Mouse (Mus musculus) retina, embryonic 14.5 days (tissue): ENCODE results near the gene Por.

ENCODE experiments used
- DNase-seq: peaks from one replicate; pipeline ENCODE4 v3.0.0-alpha.2; 2015; ENCODE audit warnings: low spot score

Gene Por

DNA sequence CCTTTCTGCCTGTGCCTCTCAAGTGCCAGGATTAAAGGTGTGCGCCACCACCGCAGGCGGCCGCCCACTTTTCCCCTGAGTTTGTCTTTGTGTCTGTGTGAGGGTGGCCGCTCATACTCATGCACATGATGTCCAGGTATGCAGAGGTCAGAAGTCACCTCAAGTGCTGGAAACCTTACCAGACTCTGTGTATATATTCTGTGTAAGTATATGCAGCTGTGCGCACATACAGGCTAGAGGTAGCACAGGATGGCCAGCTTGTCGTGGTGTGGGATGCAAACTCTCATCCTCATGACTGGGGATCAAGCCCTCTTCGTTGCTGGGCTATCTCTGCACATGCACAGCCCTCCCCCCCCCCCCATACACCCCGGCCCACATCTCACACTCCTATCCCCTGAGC lies 58.0 kb downstream of the Por start:
- DNase-seq, result no peak

DNA sequence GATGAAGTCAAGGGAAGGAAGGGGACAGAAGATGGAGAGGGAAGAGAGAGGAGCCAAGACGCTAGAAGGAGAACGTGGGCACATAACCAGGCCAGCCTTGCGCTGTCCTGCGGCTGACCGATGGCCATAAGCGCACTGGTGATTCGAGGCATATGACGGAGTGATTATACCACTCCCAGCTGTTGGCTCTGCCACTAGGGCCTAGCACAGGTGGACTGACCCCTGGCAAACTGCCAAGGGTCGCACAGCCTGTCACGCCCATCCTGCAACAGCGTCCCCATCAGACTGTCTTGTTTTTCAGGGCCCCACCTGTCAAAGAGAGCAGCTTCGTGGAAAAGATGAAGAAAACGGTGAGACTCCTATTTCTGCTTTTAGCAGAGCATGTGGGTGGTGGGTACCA lies 58.5 kb downstream of the Por start:
- no peak for DNase-seq

DNA sequence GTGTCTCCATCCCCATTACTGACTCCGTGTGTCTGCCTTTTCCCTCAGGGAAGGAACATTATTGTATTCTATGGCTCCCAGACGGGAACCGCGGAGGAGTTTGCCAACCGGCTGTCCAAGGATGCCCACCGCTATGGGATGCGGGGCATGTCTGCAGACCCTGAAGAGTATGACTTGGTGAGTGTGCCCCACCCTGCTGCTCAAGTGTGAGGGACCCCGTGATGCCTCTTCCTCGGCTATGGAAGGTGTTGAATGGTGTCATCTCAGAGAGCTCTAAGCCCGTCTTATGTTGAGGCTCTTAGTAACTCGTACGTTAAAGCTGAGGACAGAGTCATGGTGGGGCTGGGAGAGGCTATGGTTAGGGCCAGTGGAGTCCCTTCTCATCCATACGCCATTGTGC lies 59.5 kb downstream of the Por start:
- no peak for DNase-seq

DNA sequence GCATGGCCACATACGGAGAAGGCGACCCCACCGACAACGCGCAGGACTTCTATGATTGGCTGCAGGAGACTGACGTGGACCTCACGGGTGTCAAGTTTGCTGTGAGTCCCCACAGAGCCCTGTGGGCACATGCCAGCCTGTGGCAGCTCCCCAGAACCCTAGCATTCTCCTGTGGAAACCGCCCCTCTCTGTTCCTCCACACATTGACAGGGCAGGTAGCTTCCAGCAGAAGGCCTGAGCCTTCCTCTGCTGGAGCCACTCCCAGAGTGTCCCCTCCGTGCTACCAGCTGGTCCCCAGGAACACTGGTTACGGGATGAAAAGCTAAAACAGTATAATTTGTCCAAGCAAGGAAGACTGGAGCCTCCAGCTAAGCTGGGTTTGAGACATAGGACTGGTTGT lies 60.4 kb downstream of the Por start:
- no peak for DNase-seq

DNA sequence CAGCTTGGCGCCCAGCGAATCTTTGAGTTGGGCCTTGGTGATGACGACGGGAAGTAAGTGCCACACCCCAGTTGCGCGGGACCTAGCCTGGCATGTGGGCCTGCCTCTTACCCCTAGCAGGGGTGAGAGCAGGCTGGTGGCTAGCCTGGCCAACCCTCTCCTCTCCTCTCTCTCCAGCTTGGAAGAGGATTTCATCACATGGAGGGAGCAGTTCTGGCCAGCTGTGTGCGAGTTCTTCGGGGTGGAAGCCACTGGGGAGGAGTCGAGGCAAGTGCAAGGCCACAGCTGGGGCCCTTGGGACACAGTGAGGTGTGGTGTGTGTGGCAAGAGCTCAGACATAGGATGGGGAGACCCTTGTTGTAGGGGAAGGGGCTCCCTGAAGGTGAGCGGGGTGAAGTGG lies 61.1 kb downstream of the Por start:
- no peak for DNase-seq

DNA sequence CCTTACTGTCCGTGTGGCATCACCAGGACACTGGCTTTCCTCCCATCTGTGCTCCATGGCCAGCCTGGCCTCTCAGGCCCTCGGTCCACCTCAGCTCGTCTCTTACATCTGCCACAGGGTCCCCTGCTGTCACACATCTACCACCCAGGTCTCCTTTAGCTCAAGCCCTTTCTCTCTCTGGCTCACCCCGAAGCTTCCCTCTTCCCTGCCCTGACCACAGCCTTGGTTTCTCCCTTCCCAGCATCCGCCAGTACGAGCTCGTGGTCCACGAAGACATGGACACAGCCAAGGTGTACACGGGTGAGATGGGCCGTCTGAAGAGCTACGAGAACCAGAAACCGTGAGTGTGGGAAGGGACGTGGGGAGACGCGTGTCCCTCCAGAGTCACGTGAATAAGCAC lies 61.5 kb downstream of the Por start:
- no peak for DNase-seq

DNA sequence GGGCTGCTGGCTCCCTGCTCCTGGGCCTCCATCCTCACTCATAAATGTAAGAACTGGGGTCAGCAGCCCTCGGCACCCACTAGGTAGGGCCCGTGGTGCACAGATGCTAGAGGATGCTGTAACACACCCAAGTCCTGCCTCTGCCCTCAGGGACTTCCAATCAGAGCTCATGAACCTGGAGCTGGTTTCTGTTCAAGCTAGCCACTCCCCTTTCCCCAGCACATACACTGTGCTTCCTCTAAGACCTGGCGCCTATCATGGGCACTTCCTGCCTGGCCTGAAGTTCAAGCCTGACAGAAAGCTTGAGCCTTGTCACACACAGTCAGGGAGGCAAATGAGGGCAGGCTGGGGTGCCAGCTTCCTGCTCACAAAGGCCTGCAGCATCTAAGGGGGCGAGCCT lies 63.2 kb downstream of the Por start:
- no peak for DNase-seq

DNA sequence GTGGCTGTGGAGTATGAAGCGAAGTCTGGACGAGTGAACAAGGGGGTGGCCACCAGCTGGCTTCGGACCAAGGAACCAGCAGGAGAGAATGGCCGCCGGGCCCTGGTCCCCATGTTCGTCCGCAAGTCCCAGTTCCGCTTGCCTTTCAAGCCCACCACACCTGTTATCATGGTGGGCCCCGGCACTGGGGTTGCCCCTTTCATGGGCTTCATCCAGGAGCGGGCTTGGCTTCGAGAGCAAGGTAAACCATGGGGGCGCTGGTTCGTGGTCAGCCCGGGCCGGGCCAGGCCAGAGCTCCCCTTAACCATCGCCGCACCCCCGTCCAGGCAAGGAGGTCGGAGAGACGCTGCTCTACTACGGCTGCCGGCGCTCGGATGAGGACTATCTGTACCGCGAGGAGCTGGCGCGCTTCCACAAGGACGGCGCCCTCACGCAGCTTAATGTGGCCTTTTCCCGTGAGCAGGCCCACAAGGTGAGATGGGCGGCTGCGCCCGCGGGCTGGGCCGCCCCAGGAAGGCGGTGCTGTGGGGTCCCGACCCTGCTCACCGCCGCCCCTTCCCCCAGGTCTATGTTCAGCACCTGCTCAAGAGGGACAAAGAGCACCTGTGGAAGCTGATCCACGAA lies 64.3 kb downstream of the Por start:
- no peak for DNase-seq

DNA sequence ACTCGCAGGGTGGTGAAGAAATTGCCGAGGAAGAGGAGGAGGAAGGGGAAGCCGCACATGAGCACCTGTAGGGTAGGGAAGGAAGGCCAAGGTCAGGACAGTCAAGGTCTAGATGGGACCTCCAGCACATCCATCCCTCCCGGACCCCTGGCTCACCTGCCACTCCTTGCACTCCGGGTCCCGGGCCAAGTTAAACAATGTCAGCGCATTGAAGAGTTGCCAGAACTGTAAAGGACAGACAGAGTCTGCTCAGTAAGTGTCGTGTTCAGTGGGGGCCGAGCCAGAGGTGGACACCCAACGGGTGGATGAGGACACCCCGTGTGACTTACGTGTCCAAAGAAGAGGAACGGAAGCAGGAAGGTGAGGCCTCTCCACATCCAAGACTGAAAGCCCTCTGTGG lies 65.9 kb downstream of the Por start:
- DNase-seq, result no peak

DNA sequence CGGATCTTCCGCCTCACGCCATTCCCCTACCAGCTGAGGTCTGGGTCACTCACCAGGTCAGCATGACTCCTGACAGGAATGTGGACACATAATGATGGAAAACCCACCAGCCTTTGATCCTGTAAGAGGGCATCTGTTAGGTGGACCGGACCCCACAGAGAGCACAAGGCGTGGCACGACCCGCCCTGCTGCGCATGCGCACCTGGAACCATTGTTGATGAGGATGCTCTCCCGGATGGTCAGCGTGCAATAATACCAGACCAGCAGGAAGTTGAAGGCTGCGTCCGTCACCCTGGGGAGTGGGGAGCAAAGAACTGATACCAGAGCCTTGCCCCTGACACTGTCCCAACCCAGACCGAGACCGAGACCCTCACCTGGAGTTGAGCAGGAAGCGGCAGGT lies 66.7 kb downstream of the Por start:
- no peak for DNase-seq

DNA sequence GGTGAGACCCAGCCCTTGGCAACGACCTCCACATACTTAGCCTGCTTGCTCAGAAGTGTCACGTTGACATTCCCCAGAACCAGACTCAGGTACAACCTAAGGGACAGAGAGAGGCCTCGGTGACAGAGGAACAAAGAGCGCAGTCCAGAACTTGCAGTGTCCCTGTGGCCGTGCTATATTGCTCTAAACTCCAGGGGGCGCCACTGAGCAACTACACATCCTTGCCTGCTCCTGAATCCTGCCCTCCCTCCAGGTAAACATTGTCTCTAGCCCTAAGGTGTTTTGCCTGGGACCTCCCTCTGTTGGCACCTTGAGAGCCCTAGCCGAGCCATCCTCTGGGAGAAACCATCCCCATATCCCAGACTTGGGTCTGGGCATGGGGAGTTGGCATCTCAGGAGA lies 67.3 kb downstream of the Por start:
- no peak for DNase-seq

DNA sequence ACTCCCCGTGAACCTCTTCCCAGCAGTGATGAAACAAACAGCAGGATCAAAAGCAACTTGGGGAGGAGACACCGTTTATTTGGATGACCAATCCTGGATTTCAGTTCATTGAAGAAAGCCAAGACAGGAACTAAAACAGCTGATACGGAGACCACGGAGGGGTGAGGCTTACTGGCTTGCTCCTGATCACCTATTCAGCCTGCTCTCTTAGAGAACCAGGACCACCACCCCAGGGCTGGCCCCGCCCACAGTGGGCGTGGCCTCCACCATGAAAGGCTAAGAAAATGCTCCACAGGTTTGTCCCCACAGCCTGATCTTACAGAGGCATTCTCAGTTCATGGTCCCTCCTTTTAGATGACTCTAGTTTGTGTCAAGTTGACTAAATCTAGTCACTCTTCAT lies 68.4 kb downstream of the Por start:
- DNase-seq, result peak; percentile 16

DNA sequence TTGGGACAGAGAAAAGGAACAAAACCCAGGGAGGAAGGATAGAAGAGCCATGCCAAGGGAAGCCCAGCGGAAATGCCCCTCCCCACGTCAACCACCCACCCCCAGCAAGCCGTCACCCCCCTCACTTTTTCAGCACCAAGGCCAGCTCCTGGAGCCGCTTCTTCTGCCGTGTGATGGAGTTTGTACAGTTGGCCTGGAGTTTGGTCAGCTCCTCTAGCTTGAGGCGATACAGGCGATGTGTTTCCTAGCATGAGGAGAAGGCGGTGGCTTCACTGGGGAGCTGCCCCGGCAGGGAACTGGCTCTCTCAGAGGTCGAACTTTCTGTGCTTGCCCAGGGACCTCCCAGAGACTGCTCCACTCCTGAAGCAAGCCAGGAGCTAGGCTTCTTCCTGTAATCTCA lies 72.3 kb downstream of the Por start:
- DNase-seq, result no peak

DNA sequence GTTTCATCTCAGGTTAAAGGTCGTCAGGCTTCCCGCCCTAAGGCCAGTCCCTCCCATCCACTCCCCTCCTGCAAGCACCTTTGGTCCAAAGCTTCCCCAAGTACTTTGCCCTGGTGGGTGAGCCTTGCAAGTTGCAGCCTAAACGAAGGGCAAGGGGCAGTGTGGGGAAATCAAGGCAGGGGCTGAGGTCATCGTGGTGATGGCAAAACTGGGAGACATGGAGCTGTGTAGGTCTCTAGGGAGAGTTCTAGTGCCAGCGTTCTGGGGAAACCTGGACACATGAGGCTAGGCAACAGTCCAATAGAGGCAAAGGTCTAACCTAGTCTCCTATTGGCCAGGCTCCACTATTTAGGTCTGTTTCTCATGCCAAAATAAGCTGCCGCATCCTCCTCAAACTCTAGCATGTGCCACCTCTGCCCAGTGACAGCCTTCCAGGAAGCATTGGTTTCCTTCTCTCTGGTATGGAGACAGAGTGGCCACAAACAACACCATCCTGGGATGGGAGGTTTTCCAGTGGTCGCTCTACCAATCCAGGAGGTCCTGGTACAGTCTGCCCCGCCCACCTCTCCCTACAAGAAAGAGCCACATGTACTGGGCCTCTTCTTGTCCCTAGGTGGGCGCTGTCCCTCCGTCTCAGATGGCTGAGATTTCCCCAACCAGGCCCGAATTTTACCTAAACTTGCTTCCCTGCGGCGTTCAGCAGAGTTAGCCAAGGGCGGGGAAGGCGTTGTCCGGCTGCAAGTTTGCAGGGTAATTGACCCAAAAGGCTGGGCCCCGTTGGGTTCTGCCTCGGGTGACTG lies 73.3 kb downstream of the Por start:
- DNase-seq, result peak; percentile 67

DNA sequence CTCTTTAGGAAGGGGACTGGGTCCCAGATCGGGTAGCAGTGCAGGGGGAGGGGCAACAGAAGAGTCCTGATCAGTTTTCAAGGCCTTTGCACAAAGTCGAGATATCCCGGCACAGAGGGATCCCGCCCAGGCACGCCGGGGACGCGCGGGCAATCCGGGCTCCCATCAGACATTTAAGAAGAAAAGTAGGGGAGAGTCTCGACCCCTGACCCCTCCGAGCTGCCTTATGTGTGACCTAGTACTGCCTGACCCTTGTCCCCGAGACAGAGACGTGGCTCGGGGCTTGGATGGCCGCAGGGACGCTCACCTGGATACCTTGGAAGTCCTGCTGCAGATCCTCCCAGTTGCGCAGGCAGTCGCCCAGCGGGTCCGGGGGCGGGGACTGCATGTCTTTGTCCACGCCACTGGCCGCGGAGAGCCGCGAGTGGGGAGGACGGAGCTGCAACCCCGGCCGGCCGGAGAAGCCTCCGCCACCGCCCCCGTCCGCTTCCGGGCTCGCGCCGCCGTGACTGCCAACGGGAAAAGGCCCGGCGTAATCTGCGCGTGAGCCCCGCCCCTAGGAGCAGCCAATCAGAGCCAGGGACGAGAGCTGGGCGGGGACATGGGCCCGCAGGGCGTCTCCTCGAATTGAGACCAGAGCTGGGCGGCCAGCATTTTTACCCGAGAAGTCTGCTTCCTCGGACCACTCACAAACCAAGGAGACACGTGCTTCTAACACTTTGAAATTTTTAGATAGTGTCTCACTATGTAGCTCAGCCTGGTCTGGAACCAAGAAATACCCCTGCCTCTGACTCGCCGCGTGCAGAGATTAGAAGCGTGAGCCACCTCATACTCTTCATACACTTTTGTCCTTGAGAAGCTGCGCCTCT lies 74.1 kb downstream of the Por start, which contains the start of gene Tmem120a:
Gene Tmem120a, minus strand, starts transcription at position 708 of the 869 bp plus-strand sequence.
- DNase-seq, result peak; percentile 95

DNA sequence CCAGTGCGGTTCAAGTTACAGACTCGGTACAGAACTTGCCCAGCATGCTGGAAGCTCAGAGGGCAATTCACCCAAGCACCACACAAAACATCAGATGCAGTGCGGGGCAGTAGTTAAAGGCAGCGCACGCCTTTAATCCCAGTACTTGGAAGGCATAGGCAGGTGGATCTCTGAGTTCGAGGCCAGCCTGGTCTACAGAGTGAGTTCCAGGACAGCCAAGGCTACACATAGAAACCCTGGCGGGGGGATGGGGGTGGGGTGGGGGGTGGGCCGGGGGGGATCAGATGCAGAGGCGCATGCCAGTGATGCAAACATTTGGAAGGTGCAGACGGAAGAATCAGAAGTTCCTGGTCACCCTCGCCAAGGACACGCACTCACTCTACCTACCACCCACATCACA lies 74.9 kb downstream of the Por start:
- no peak for DNase-seq

DNA sequence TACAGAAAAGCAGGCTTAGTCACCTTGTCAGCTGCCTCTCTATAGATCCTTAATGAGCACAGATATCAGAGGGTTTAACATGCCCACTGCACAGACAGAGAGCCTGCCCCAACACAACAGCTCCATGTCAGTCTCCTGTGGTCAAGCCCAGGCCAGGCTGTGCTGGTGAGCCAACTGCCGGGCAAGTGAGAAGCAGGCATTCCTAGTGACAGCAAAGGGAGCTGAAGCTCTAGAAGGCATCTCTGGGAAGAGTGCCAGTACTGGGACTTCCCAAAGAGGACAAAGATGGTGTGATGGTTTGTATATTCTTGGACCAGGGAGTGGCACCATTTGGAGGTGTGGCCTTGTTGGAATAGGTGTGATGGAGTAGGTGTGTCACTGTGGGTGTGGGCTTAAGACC lies 81.2 kb downstream of the Por start:
- no peak for DNase-seq

DNA sequence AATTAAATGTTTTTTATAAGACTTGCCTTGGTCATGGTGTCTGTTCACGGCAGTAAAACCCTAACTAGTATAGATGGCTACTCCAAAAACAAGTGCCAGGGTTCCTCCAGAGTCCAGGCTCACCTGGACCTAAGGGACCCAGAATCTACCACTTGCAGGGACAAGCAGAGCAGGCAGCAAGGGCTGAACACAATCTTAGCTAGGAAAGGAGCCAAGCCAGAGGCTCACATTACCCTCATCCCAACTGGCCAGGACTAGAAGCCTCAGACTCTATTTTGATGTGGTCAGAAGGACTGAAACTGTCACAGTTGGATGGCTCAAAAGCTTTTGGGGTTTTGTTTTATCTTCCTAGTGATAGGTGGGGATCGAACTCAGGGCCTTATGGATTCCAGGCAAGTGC lies 81.8 kb downstream of the Por start:
- no peak for DNase-seq

DNA sequence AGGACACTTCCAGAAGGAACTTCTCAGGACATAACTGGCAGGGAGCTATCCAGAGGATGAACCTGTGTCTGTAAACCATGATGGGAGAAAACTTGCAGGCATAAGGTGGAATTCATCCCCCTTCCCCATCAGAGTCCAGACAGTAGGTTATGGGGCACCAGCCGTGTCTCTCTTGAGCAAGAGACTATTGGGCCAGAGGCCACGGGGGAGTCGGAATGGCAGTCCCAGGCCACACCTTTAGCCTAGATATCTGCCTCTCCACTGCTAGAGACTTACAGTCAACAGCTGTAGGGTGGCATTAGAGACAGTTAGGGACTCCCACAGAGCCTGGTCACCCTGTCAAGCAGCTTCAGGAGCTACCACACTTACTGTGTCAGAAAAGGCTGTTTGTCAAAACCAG lies 92.0 kb downstream of the Por start:
- DNase-seq, result no peak

DNA sequence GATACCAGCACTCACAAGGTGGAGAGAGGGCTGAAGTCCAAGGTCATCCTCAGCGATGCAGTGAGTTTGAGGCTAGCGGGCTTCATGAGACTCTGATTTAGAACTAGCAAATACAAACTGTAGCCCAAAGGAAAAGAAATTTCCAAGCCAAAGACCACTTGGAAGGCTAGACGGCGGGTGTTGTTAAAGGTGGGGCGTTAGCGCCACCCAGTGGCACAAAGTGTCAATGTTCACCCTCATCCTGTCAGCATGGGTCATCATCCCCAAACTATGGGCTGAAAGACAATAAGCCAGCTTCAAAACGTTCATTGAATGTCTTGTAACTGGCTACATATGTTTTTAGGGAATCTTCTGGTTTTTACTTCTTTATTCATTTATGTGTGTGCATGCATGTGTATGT lies 93.7 kb downstream of the Por start:
- peak; percentile 91 for DNase-seq

DNA sequence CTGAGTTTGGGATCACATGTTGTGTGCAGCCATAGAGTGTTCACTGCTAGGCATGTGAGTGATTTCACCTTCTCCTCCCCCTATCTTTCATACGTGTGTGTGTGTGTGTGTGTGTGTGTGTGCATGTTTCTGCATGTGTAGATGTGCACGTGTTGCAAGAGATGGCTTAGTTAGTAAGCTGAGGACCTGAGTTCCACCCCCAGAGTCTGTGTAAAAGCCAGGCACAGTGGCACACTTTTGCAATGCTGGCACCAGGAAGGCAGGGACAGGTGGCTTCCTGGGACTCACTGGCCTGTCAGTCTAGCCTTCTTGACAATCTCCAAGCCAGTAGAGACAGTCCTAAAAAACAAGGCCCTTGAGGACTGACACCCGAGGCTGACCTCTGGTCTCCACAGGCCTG lies 95.1 kb downstream of the Por start:
- no peak for DNase-seq

DNA sequence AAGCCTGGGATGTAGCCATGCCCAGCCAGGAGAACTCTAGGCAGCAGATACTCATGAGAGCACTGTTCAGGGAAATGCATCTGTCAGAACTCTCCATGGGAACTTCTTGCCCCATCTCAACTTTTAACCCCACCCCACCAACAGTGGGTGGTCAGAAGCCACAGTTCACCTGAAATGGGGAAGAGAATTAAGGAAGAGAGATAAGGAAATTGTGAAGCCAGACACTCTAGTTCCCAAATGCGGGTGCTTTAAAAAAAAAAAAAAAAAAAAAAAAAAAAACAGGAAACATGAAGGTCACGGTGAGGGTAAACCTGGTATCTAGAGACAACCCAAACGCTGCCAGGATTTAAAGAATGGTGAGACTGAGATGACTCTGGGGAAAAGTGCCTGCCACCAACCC lies 102.7 kb downstream of the Por start:
- no peak for DNase-seq

DNA sequence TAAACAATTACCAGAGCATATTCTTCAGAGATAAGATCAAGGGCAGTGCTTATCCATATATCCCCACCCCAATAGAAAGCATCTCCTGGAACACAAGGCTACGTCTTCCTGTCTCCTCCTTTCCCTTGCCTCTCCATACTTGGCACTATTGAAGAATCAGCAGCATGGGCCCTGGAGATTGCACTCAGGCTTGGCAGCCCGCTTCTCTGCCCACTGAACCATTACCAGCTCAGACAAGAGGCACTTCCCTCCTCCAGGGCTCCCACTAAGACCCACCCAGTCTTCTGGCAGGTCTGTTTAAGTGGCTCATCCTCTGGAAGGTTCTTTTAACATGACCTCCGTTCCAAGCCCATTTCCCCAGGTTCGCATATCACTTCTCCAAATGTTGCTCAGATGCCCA lies 106.7 kb downstream of the Por start:
- no peak for DNase-seq
